Mouse (Mus musculus) heart, embryonic 11.5 days (tissue): Measurements from ENCODE around the gene Pfkfb3. TPM values are rescaled to one million over a fixed set of nuclear protein-coding genes. Genes with fewer than 3 reads are reported as not detected.

Experiments used
- ATAC-seq: fragments of 200-750 bp; cut with Nextera tagmentation; replicated peaks from 2 replicates; pipeline ENCODE4 v1.8.0; 2017; ENCODE audit warnings: moderate library complexity; ENCODE audit not compliant: insufficient number of reproducible peaks, low FRiP score, low TSS enrichment
- H3K27ac ChIP-seq: fragments of 300-500 bp; sonication (generic); 2 replicates; pipeline ENCODE4 v1.5.1; 2014; ENCODE audit warnings: mild to moderate bottlenecking, low read depth, low read length
- H3K27me3 ChIP-seq: fragments of 300-500 bp; sonication (generic); 2 replicates; pipeline ENCODE4 v1.6.1; 2014; ENCODE audit warnings: mild to moderate bottlenecking, low read length, mixed read lengths; ENCODE audit not compliant: control insufficient read depth, insufficient read depth
- H3K36me3 ChIP-seq: fragments of 300-500 bp; sonication (generic); 2 replicates; pipeline ENCODE4 v1.6.1; 2014; ENCODE audit warnings: mild to moderate bottlenecking, low read length, moderate library complexity, mixed read lengths; ENCODE audit not compliant: control insufficient read depth, insufficient read depth
- H3K4me1 ChIP-seq: fragments of 300-500 bp; sonication (generic); 2 replicates; pipeline ENCODE4 v1.6.1; 2014; ENCODE audit warnings: low read length; ENCODE audit not compliant: control insufficient read depth, insufficient read depth
- H3K4me2 ChIP-seq: fragments of 300-500 bp; sonication (generic); 2 replicates; pipeline ENCODE4 v1.6.1; 2014; ENCODE audit warnings: mild to moderate bottlenecking, moderate library complexity
- H3K4me3 ChIP-seq: fragments of 300-500 bp; sonication (generic); 2 replicates; pipeline ENCODE4 v1.5.1; 2014; ENCODE audit warnings: low read depth, low read length
- H3K9ac ChIP-seq: fragments of 300-500 bp; sonication (generic); 2 replicates; pipeline ENCODE4 v1.6.1; 2014; ENCODE audit warnings: mild to moderate bottlenecking, low read depth, low read length, moderate library complexity
- H3K9me3 ChIP-seq: fragments of 300-500 bp; sonication (generic); replicated peaks from 2 replicates; pipeline ENCODE4 v1.6.1; 2016; ENCODE audit warnings: low read length; ENCODE audit not compliant: control insufficient read depth
- WGBS: fragments of 180-500 bp; shearing (Covaris S2); extraction: QIAGEN DNeasy Blood & Tissue Kit; methylation state at CpG from one replicate; pipeline ENCODE4 v1.1.7; 2014; ENCODE audit not compliant: insufficient replicate concordance; 5-methylcytosine and 5-hydroxymethylcytosine counted together
- polyA plus RNA-seq: library from polyadenylated mRNA; unstranded; fragments of >200 nt; fragmentation: Nextera tagmentation; extraction: Ambion mirVana; gene quantifications from 2 replicates; pipeline ENCODE4 v1.2.1, GENCODE M21; 2014

Pfkfb3 gene
- polyA plus RNA-seq, 1 experiment from 2014 or later, result 17.0 TPM

GRCm38 (mm10) chr2:11557244-11557643 is 3.4 kb upstream of the Pfkfb3 start:
- Histone ChIP-seq H3K9ac (no peak overlapping the region), H3K36me3 (no peaks in the 10 kb centered on the region), H3K27me3 (no peaks in the 10 kb centered on the region; the same call in 1 of the 2 replicates), H3K4me1 (peaks cover 4% of the 10 kb centered on the region; the same call in 1 of the 2 replicates), H3K4me2 (no peak overlapping the region), H3K9me3 (no peaks in the 10 kb centered on the region), H3K4me3 (no peak overlapping the region), H3K27ac (no peak overlapping the region)
- 64% methylated on average over 3 of the region's 3 CpGs for WGBS
- ATAC-seq, result no peak

GRCm38 (mm10) chr2:11555316-11555715 is 1.4 kb upstream of the Pfkfb3 start:
- H3K27me3 ChIP-seq, result peaks cover 2% of the 10 kb centered on the region; the same call in 1 of the 2 replicates
- H3K36me3 ChIP-seq, result no peaks in the 10 kb centered on the region
- no peak for ATAC-seq
- WGBS, result 55% methylated on average over 6 of the region's 6 CpGs
- no peak overlapping the region for H3K4me3 ChIP-seq
- no peak overlapping the region for H3K4me2 ChIP-seq
- peaks cover 4% of the 10 kb centered on the region; the same call in 1 of the 2 replicates for H3K4me1 ChIP-seq
- H3K27ac ChIP-seq, result no peak overlapping the region
- H3K9me3 ChIP-seq, result no peaks in the 10 kb centered on the region
- no peak overlapping the region for H3K9ac ChIP-seq

- Histone ChIP-seq H3K4me1 (peaks cover 4% of the 10 kb centered on the region; the same call in 1 of the 2 replicates), H3K9ac (peak overlapping the region; percentile 73), H3K4me3 (peak overlapping the region; percentile 64), H3K27me3 (peaks cover 2% of the 10 kb centered on the region; the same call in 1 of the 2 replicates), H3K9me3 (no peaks in the 10 kb centered on the region), H3K27ac (no peak overlapping the region), H3K36me3 (no peaks in the 10 kb centered on the region), H3K4me2 (peak overlapping the region; percentile 97)
- ATAC-seq, result no peak; the same call in 1 of the 2 replicates
- 2% methylated on average over 15 of the region's 15 CpGs for WGBS
These were observed 868 bp downstream of the Pfkfb3 start for GRCm38 (mm10) chr2:11552966-11553451.

GRCm38 (mm10) chr2:11552297-11552821 is 1.5 kb downstream of the Pfkfb3 start:
- 14% methylated on average over 9 of the region's 9 CpGs for WGBS
- H3K36me3 ChIP-seq, result no peaks in the 10 kb centered on the region
- ATAC-seq, result 0 out of 2 replicates have a peak, but pooled peaks have one; percentile 29

GRCm38 (mm10) chr2:11551726-11552125 is 2.2 kb downstream of the Pfkfb3 start:
- H3K9ac ChIP-seq, result no peak overlapping the region
- H3K4me3 ChIP-seq, result no peak overlapping the region
- ATAC-seq, result no peak
- H3K4me2 ChIP-seq, result no peak overlapping the region
- H3K9me3 ChIP-seq, result no peaks in the 10 kb centered on the region
- H3K27me3 ChIP-seq, result peaks cover 2% of the 10 kb centered on the region; the same call in 1 of the 2 replicates
- H3K4me1 ChIP-seq, result peaks cover 4% of the 10 kb centered on the region; the same call in 1 of the 2 replicates
- no peak overlapping the region for H3K27ac ChIP-seq
- no peaks in the 10 kb centered on the region for H3K36me3 ChIP-seq
- WGBS, result 17% methylated on average over 1 of the region's 1 CpGs

More at GRCm38 (mm10) chr2:11552297-11552821, 1.5 kb downstream of the Pfkfb3 start:
- H3K27me3 ChIP-seq, result peaks cover 2% of the 10 kb centered on the region; the same call in 1 of the 2 replicates
- H3K9ac ChIP-seq, result 0 out of 2 replicates have a peak overlapping the region, but pooled peaks have one; percentile 1
- H3K27ac ChIP-seq, result no peak overlapping the region
- peak overlapping the region; percentile 97 for H3K4me2 ChIP-seq
- H3K9me3 ChIP-seq, result no peaks in the 10 kb centered on the region
- H3K4me3 ChIP-seq, result peak overlapping the region; percentile 64; the same call in 1 of the 2 replicates
- peaks cover 4% of the 10 kb centered on the region; the same call in 1 of the 2 replicates for H3K4me1 ChIP-seq

GRCm38 (mm10) chr2:11548508-11548907 is 5.4 kb downstream of the Pfkfb3 start:
- H3K9ac ChIP-seq, result no peak overlapping the region
- H3K9me3 ChIP-seq, result no peaks in the 10 kb centered on the region
- no peaks in the 10 kb centered on the region for H3K36me3 ChIP-seq
- H3K27ac ChIP-seq, result no peak overlapping the region
- no peak overlapping the region for H3K4me3 ChIP-seq
- WGBS, result 83% methylated on average over 10 of the region's 10 CpGs
- peaks cover 12% of the 10 kb centered on the region for H3K4me1 ChIP-seq
- H3K27me3 ChIP-seq, result peaks cover 2% of the 10 kb centered on the region; the same call in 1 of the 2 replicates
- ATAC-seq, result no peak
- no peak overlapping the region for H3K4me2 ChIP-seq

GRCm38 (mm10) chr2:11547609-11548008 is 6.3 kb downstream of the Pfkfb3 start:
- ATAC-seq, result no peak
- 59% methylated on average over 2 of the region's 2 CpGs for WGBS

GRCm38 (mm10) chr2:11546091-11546490 is 7.8 kb downstream of the Pfkfb3 start:
- Histone ChIP-seq H3K27ac (no peak overlapping the region), H3K36me3 (no peaks in the 10 kb centered on the region), H3K9me3 (no peaks in the 10 kb centered on the region), H3K27me3 (no peaks in the 10 kb centered on the region), H3K9ac (no peak overlapping the region), H3K4me3 (no peak overlapping the region), H3K4me1 (peaks cover 8% of the 10 kb centered on the region; the same call in 1 of the 2 replicates), H3K4me2 (no peak overlapping the region)
- WGBS, result 62% methylated on average over 8 of the region's 8 CpGs
- no peak for ATAC-seq

More at GRCm38 (mm10) chr2:11547609-11548008, 6.3 kb downstream of the Pfkfb3 start:
- Histone ChIP-seq H3K36me3 (no peaks in the 10 kb centered on the region), H3K4me3 (no peak overlapping the region), H3K9me3 (no peaks in the 10 kb centered on the region), H3K27me3 (peaks cover 2% of the 10 kb centered on the region; the same call in 1 of the 2 replicates), H3K4me1 (peaks cover 8% of the 10 kb centered on the region; the same call in 1 of the 2 replicates), H3K27ac (no peak overlapping the region), H3K9ac (no peak overlapping the region), H3K4me2 (no peak overlapping the region)
